In genomic region chr6:121143439-121143838, GRCm38 (mm10) we compare ENCODE assay signal across 13 mouse cellular contexts. TPM values are rescaled to one million over a fixed set of nuclear protein-coding genes. Genes with fewer than 3 reads are reported as not detected.
DNase-seq lines count a peak whose midpoint lies in the region; ATAC-seq lines count a peak whose summit lies in the region.
"Had no signal": no experiment of that assay in that cellular context is flagged by ENCODE, and none has a peak within 500 bp of the region (broad histone marks: within the 10 kb centered on the region; RNA-seq: fewer than 3 reads in every experiment).

No protein-coding gene starts in this region.

- peak; percentile 33 for DNase-seq in gastrocnemius, postnatal 14 days
- no peak for DNase-seq in gastrocnemius, postnatal 36 days
- DNase-seq in adipocyte (ENCODE audit: low spot score): peak; percentile 91
- DNase-seq in kidney, postnatal 36 days: peak; percentile 77 to 88
- no peak for DNase-seq in right cerebral cortex, postnatal 10 days (ENCODE audit: low spot score in 2 of 2)
- no peak for DNase-seq in left cerebral cortex, postnatal 36 days (ENCODE audit: low spot score in 2 of 2)
- DNase-seq: thymus, adult 18-20 months had no signal

- peak overlapping the region; percentile 67 for H3K27ac ChIP-seq in brown adipose tissue, adult 24 weeks (replicated peaks; ENCODE audit: low read depth, low read length)
- H3K27ac ChIP-seq: heart, embryonic 15.5 days; limb, embryonic 13.5 days; midbrain, embryonic 15.5 days had no signal

- intact Hi-C loops in gastrocnemius, postnatal 14 days (cut with DNase I; ENCODE audit: low total_unique reads): no loop called here
- intact Hi-C loops in gastrocnemius, postnatal 36 days (cut with DNase I): no loop called here
- intact Hi-C loops in left cerebral cortex, postnatal 36 days (cut with DNase I): no loop called here

- H3K4me3 ChIP-seq in brown adipose tissue, adult 24 weeks (ENCODE audit: insufficient read depth, low read depth, low read length): no peak overlapping the region
- H3K4me3 ChIP-seq: heart, embryonic 15.5 days; limb, embryonic 13.5 days; midbrain, embryonic 15.5 days had no signal

- H3K4me1 ChIP-seq in brown adipose tissue, adult 24 weeks (ENCODE audit: control insufficient read depth, insufficient read depth, insufficient read length, low read length): peaks cover 7% of the 10 kb centered on the region; the same call in 1 of the 2 replicates

- no peak for ATAC-seq in inflammation-experienced regulatory T-cells, adult 6 months
- ATAC-seq: Patski had no signal

RNA-seq across cellular contexts. Expression of gene Mical3, which starts 12.6 kb away (rescaled TPM):
- total RNA-seq in gastrocnemius, postnatal 14 days (2021): 10 to 100 TPM; 45.6 to 53.0 TPM
- total RNA-seq in gastrocnemius, postnatal 36 days (2021): 10 to 100 TPM; 49.6 to 54.7 TPM
- polyA plus RNA-seq in brown adipose tissue, adult 24 weeks (2012; ENCODE audit: insufficient read depth, insufficient read length, missing spikeins): 33.3 and 42.4 TPM in 2 replicates
- 10 to 100 TPM in 1 of 3 experiments, 1 to 10 TPM in 2; 2.8 to 13.9 (median 8.0) TPM for polyA plus RNA-seq in inflammation-experienced regulatory T-cells, adult 6 months (2017; shearing (Covaris generic))
- total RNA-seq in left cerebral cortex, postnatal 36 days (2021): 100 to 1,000 TPM; 100 to 150 TPM

RNA-seq across cellular contexts. Expression of gene Pex26, which starts 40.0 kb away (rescaled TPM):
- total RNA-seq in gastrocnemius, postnatal 14 days (2021): 1 to 10 TPM; 2.7 to 3.5 TPM
- total RNA-seq in gastrocnemius, postnatal 36 days (2021): 1 to 10 TPM; 2.2 to 2.9 TPM
- polyA plus RNA-seq in brown adipose tissue, adult 24 weeks (2012; ENCODE audit: insufficient read depth, insufficient read length, missing spikeins): 3.9 and 4.1 TPM in 2 replicates
- 1 to 10 TPM; 2.2 to 2.5 (median 2.4) TPM for polyA plus RNA-seq in inflammation-experienced regulatory T-cells, adult 6 months (2017; shearing (Covaris generic))
- total RNA-seq in left cerebral cortex, postnatal 36 days (2021): 10 to 100 TPM; 14.4 to 14.5 TPM

Comparison
In these comparisons a context has a peak if more than half of its experiments do, and no peak if none do; other contexts are left out.
1. DNase-seq: peak in gastrocnemius, postnatal 14 days (single experiment), adipocyte (single experiment) and kidney, postnatal 36 days (2 of 2); none in gastrocnemius, postnatal 36 days (0 of 2), right cerebral cortex, postnatal 10 days (0 of 2) and left cerebral cortex, postnatal 36 days (0 of 2).